Mouse (Mus musculus): ENCODE data around the gene Tex22.

The Tex22 gene

GRCm38 (mm10) chr12:113074329-113075062, at the start of gene Tex22:
Gene Tex22 (plus strand): TSS chr12:113074502.
- DNase-seq = peak; percentile 92

- DNase-seq = no peak
Measured at GRCm38 (mm10) chr12:113026557-113026956, 47.7 kb upstream of the Tex22 start.

- no peak for DNase-seq
Measured at GRCm38 (mm10) chr12:113027495-113027894, 46.8 kb upstream of the Tex22 start.

GRCm38 (mm10) chr12:113028067-113028466, 46.2 kb upstream of the Tex22 start:
- no peak for DNase-seq

- DNase-seq = no peak
Measured at GRCm38 (mm10) chr12:113028898-113029297, 45.4 kb upstream of the Tex22 start.

GRCm38 (mm10) chr12:113030046-113030445, 44.3 kb upstream of the Tex22 start:
- DNase-seq = no peak

- no peak for DNase-seq
Measured at GRCm38 (mm10) chr12:113030993-113031392, 43.3 kb upstream of the Tex22 start.

- DNase-seq = no peak
Measured at GRCm38 (mm10) chr12:113031441-113031840, 42.9 kb upstream of the Tex22 start.

GRCm38 (mm10) chr12:113032296-113033250, 41.7 kb upstream of the Tex22 start:
- DNase-seq = no peak

GRCm38 (mm10) chr12:113035093-113035492, 39.2 kb upstream of the Tex22 start:
- no peak for DNase-seq

- DNase-seq = no peak
Measured at GRCm38 (mm10) chr12:113036996-113037395, 37.3 kb upstream of the Tex22 start.

GRCm38 (mm10) chr12:113038414-113038813, 35.9 kb upstream of the Tex22 start:
- DNase-seq = no peak

GRCm38 (mm10) chr12:113041481-113042439, 32.5 kb upstream of the Tex22 start:
- peak; percentile 73 for DNase-seq

GRCm38 (mm10) chr12:113042543-113042942, 31.8 kb upstream of the Tex22 start:
- DNase-seq = no peak

GRCm38 (mm10) chr12:113044916-113045677, 29.2 kb upstream of the Tex22 start:
- peak; percentile 65 for DNase-seq

GRCm38 (mm10) chr12:113046861-113047260, 27.4 kb upstream of the Tex22 start:
- no peak for DNase-seq

- peak; percentile 13 for DNase-seq
Measured at GRCm38 (mm10) chr12:113048103-113048502, 26.2 kb upstream of the Tex22 start.

GRCm38 (mm10) chr12:113049836-113050235, 24.5 kb upstream of the Tex22 start:
- DNase-seq = no peak

GRCm38 (mm10) chr12:113050671-113051070, 23.6 kb upstream of the Tex22 start:
- DNase-seq = no peak

GRCm38 (mm10) chr12:113051628-113052403, 22.5 kb upstream of the Tex22 start:
- peak; percentile 43 for DNase-seq

- no peak for DNase-seq
Measured at GRCm38 (mm10) chr12:113056089-113056488, 18.2 kb upstream of the Tex22 start.
